Mouse (Mus musculus) hindbrain, embryonic 16.5 days (tissue): ENCODE results near the gene Tmem59. TPM values are rescaled to one million over a fixed set of nuclear protein-coding genes. Genes with fewer than 3 reads are reported as not detected.

Experiments used
- ATAC-seq: fragments of 200-750 bp; cut with Nextera tagmentation; 2 replicates; pipeline ENCODE4 v1.8.0; 2017; ENCODE audit warnings: moderate TSS enrichment, moderate library complexity
- H3K27ac ChIP-seq: fragments of 300-500 bp; sonication (generic); 2 replicates; pipeline ENCODE4 v1.5.1; 2014; ENCODE audit warnings: low read depth, mild to moderate bottlenecking, control low read depth, low read length, moderate library complexity
- H3K27me3 ChIP-seq: fragments of 300-500 bp; sonication (generic); replicated peaks from 2 replicates; pipeline ENCODE4 v1.6.1; 2014; ENCODE audit warnings: low read length; ENCODE audit not compliant: control insufficient read depth, insufficient read depth
- H3K36me3 ChIP-seq: fragments of 300-500 bp; sonication (generic); 2 replicates; pipeline ENCODE4 v1.6.1; 2014; ENCODE audit warnings: mild to moderate bottlenecking, low read length, moderate library complexity, mixed read lengths; ENCODE audit not compliant: control insufficient read depth, insufficient read depth
- H3K4me1 ChIP-seq: fragments of 300-500 bp; sonication (generic); 2 replicates; pipeline ENCODE4 v1.6.1; 2014; ENCODE audit warnings: low read depth, low read length; ENCODE audit not compliant: control insufficient read depth, insufficient read depth
- H3K4me2 ChIP-seq: fragments of 300-500 bp; sonication (generic); 2 replicates; pipeline ENCODE4 v1.6.1; 2014; ENCODE audit warnings: mild to moderate bottlenecking, low read length, control low read depth, moderate library complexity
- H3K4me3 ChIP-seq: fragments of 300-500 bp; sonication (generic); 2 replicates; pipeline ENCODE4 v1.5.1; 2014; ENCODE audit warnings: mild to moderate bottlenecking, low read length, control low read depth, moderate library complexity
- H3K9ac ChIP-seq: fragments of 300-500 bp; sonication (generic); 2 replicates; pipeline ENCODE4 v1.6.1; 2014; ENCODE audit warnings: low read depth, mild to moderate bottlenecking, control low read depth, low read length, moderate library complexity
- H3K9me3 ChIP-seq: fragments of 300-500 bp; sonication (generic); 2 replicates; pipeline ENCODE4 v1.6.1; 2014; ENCODE audit warnings: mild to moderate bottlenecking, low read length, moderate library complexity; ENCODE audit not compliant: control insufficient read depth
- WGBS: fragments of 180-500 bp; shearing (Covaris S2); extraction: QIAGEN DNeasy Blood & Tissue Kit; methylation state at CpG from one replicate; pipeline ENCODE4 v1.1.7; 2014; 5-methylcytosine and 5-hydroxymethylcytosine counted together
- polyA plus RNA-seq: library from polyadenylated mRNA; unstranded; fragments of >200 nt; fragmentation: Nextera tagmentation; extraction: Ambion mirVana; gene quantifications from 2 replicates; pipeline ENCODE4 v1.2.1, GENCODE M21; 2015

Tmem59 gene
- polyA plus RNA-seq, 1 experiment from 2014 or later: 383 TPM

DNA sequence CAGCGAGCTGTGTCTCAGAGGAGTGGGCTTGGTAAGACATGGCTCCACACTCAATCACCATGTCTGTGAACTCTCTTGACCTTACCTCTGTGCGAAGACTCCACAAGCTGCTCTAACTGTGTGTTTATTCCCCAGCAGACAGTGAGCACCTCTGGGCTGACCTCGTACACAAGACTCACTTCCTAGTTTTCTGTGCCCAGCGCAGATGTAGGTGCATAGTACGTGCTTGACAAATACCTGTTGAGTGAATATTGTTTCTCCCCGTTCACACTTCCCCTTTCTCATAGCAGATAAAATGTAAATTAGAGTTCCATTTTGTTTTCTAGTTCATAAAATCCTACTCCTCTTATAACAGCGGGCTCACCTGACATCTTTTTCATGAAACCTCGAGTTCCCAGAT lies 34.7 kb upstream of the Tmem59 start:
- Histone ChIP-seq H3K9ac (no peak overlapping the region), H3K4me1 (peaks cover 22% of the 10 kb centered on the region), H3K4me2 (no peak overlapping the region), H3K4me3 (no peak overlapping the region), H3K27me3 (no peaks in the 10 kb centered on the region), H3K9me3 (no peaks in the 10 kb centered on the region), H3K27ac (no peak overlapping the region), H3K36me3 (peaks cover 7% of the 10 kb centered on the region; the same call in 1 of the 2 replicates)
- WGBS: 86% methylated on average over 8 of the region's 8 CpGs
- no peak for ATAC-seq

DNA sequence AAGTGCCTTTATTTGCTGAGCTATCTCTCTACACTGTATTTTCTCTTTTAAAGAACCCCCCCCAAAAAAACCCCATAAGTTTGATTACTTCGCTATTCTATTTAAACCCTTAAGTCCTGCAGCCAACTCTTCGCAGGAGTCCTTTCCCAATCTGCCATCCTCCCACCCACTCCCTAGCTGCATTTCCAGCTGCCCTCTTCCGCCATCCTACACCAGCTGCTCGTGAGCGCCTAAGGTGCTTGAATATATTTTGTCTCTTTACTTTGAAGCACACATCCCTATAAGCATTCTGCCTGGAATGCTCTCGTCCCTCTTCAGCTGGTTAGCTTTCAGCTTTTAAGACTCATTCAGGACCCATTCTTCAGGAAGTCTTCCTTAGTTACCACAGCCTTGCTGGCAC lies 27.2 kb upstream of the Tmem59 start:
- H3K36me3 ChIP-seq: peaks cover 9% of the 10 kb centered on the region; the same call in 1 of the 2 replicates
- H3K4me3 ChIP-seq: no peak overlapping the region
- no peak overlapping the region for H3K27ac ChIP-seq
- no peak for ATAC-seq
- H3K4me1 ChIP-seq: no peaks in the 10 kb centered on the region; the same call in 1 of the 2 replicates
- 83% methylated on average over 6 of the region's 6 CpGs for WGBS
- H3K9ac ChIP-seq: no peak overlapping the region
- H3K9me3 ChIP-seq: no peaks in the 10 kb centered on the region
- H3K27me3 ChIP-seq: no peaks in the 10 kb centered on the region
- H3K4me2 ChIP-seq: no peak overlapping the region

DNA sequence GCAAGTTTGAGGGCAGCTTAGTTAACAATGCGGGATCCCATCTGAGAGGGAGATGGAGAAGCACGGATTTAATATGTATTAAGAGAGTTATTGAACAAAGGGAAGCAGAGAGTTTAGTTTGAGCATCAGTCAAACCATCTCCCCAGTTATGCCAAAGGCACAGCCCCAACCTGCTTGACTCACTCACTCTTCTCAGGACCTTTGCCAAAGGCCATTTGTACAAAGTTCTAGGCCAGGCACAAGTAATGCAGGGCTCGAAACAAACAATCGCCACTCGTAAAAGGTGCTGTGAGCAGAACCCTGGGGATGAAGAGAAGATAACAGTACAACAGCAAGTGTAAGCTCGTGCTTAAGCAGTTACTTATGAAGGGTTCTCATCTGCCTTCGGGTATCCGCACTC lies 25.6 kb upstream of the Tmem59 start:
- ATAC-seq: no peak

GRCm38 (mm10) chr4:107156983-107157401 lies 21.2 kb upstream of the Tmem59 start:
- Histone ChIP-seq H3K27ac (no peak overlapping the region), H3K4me3 (no peak overlapping the region), H3K9me3 (no peaks in the 10 kb centered on the region), H3K36me3 (peaks cover 4% of the 10 kb centered on the region; the same call in 1 of the 2 replicates), H3K27me3 (no peaks in the 10 kb centered on the region), H3K4me1 (no peaks in the 10 kb centered on the region; the same call in 1 of the 2 replicates), H3K4me2 (no peak overlapping the region), H3K9ac (no peak overlapping the region)
- ATAC-seq: no peak
- 89% methylated on average over 4 of the region's 4 CpGs for WGBS

More for the DNA sequence above, 25.6 kb upstream of the Tmem59 start:
- Histone ChIP-seq H3K4me2 (no peak overlapping the region), H3K4me1 (no peaks in the 10 kb centered on the region; the same call in 1 of the 2 replicates), H3K27ac (no peak overlapping the region), H3K4me3 (no peak overlapping the region), H3K36me3 (peaks cover 2% of the 10 kb centered on the region; the same call in 1 of the 2 replicates), H3K9me3 (no peaks in the 10 kb centered on the region), H3K9ac (no peak overlapping the region), H3K27me3 (no peaks in the 10 kb centered on the region)
- whole genome bisulfite sequencing: 82% methylated on average over 8 of the region's 8 CpGs

DNA sequence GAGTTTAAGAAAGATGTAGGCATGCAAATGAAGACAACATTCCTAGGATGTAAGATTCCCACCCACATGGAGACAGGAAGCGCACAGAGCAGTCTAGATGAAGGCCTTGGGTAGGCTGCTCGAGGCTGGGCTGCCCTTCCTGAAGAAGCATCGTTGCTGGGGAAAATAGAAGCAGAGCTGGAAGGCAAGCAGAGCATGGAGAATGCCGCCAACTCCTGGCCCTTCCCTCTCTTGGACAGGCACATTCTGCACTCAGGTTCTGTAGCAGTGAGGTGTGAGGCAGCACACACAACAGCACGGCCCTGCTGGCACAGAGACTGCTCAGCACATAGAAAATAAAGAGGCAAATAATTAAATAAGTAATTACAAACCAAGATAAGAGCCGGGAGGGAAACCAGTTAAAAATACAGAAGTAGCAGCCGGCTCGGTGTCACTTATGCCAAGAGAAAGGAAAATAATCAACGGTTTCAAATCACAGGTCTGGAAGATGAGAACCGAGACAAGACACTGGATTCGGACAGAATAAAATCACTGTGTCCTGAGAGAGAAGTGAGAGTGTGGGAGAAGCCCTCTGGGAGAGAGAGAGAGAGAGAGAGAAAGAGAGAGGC lies 18.9 kb upstream of the Tmem59 start:
- 91% methylated on average over 11 of the region's 11 CpGs for WGBS
- peaks cover 4% of the 10 kb centered on the region; the same call in 1 of the 2 replicates for H3K36me3 ChIP-seq
- no peaks in the 10 kb centered on the region for H3K27me3 ChIP-seq
- no peak overlapping the region for H3K27ac ChIP-seq
- no peak overlapping the region for H3K4me3 ChIP-seq
- ATAC-seq: no peak
- no peak overlapping the region for H3K9ac ChIP-seq
- no peak overlapping the region for H3K4me2 ChIP-seq
- H3K4me1 ChIP-seq: no peaks in the 10 kb centered on the region
- no peaks in the 10 kb centered on the region for H3K9me3 ChIP-seq

DNA sequence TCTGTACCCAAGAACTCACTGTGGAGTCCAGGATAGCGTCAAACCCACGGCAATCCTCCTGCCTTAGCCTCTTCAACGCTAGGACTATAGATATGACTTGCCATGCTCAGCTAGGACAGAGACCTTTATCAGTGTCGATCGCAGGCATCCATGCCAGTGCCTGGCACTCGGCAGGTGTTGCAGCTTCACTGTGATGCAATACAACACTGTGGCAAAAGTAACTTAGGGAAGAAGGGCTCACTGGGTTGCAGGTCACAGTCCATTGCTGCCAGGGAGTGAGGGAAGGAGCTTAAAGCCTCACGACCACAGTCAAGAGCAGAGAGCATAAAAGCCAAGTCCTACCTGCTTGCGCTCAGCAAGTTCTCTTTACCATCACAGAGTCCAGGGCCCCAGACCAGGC lies 18.0 kb upstream of the Tmem59 start:
- no peak for ATAC-seq
- no peaks in the 10 kb centered on the region for H3K9me3 ChIP-seq
- H3K27ac ChIP-seq: no peak overlapping the region
- H3K27me3 ChIP-seq: no peaks in the 10 kb centered on the region
- H3K4me1 ChIP-seq: no peaks in the 10 kb centered on the region
- WGBS: 89% methylated on average over 8 of the region's 8 CpGs
- 0 out of 2 replicates have a peak, but pooled peaks cover 2% of the 10 kb centered on the region for H3K36me3 ChIP-seq
- H3K4me2 ChIP-seq: no peak overlapping the region
- no peak overlapping the region for H3K4me3 ChIP-seq
- no peak overlapping the region for H3K9ac ChIP-seq

- Histone ChIP-seq H3K27ac (no peak overlapping the region), H3K9me3 (no peaks in the 10 kb centered on the region), H3K4me2 (no peak overlapping the region), H3K4me1 (no peaks in the 10 kb centered on the region), H3K27me3 (no peaks in the 10 kb centered on the region), H3K36me3 (0 out of 2 replicates have a peak, but pooled peaks cover 2% of the 10 kb centered on the region), H3K4me3 (no peak overlapping the region), H3K9ac (no peak overlapping the region)
- 91% methylated on average over 10 of the region's 10 CpGs for WGBS
- ATAC-seq: no peak
These were observed 14.9 kb upstream of the Tmem59 start for GRCm38 (mm10) chr4:107163341-107163740.

- no peaks in the 10 kb centered on the region for H3K9me3 ChIP-seq
- 0 out of 2 replicates have a peak, but pooled peaks cover 2% of the 10 kb centered on the region for H3K36me3 ChIP-seq
- no peak overlapping the region for H3K27ac ChIP-seq
- H3K4me1 ChIP-seq: no peaks in the 10 kb centered on the region
- no peak overlapping the region for H3K9ac ChIP-seq
- no peak overlapping the region for H3K4me2 ChIP-seq
- H3K4me3 ChIP-seq: no peak overlapping the region
- no peaks in the 10 kb centered on the region for H3K27me3 ChIP-seq
- ATAC-seq: peak; percentile 74
- 36% methylated on average over 9 of the region's 9 CpGs for WGBS
These were observed 14.2 kb upstream of the Tmem59 start for GRCm38 (mm10) chr4:107163756-107164587.

DNA sequence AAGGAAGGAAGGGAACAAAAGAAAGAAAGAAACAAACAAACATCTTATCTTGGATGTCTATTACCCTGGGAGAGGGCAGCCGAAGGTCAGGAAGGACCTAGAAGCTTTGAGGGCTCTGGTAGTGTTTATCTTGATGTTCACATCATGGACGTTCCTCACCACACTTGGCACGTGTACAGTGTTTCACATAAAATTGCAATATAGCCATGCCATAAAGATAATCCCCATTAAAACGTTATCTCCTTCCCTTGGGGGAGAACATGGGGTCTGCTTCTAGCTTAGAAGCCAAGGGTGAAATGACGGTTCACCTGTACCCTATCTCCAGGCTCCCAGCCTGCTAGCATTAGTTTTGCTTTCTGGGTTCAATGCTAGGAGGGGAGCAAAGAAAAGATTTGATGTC lies 11.5 kb upstream of the Tmem59 start:
- Histone ChIP-seq H3K9me3 (no peaks in the 10 kb centered on the region), H3K4me2 (no peak overlapping the region), H3K4me1 (no peaks in the 10 kb centered on the region), H3K4me3 (no peak overlapping the region), H3K36me3 (no peaks in the 10 kb centered on the region; the same call in 1 of the 2 replicates), H3K27me3 (no peaks in the 10 kb centered on the region), H3K27ac (no peak overlapping the region), H3K9ac (no peak overlapping the region)
- no peak for ATAC-seq
- 86% methylated on average over 5 of the region's 5 CpGs for WGBS
